Mouse (Mus musculus) thymus, adult 2 months (tissue): Measurements from ENCODE around the gene Mcm2.

ENCODE experiments used
- CTCF ChIP-seq: fragments of 200-500 bp; IDR thresholded peaks from 2 replicates; pipeline ENCODE4 v1.5.1; 2012; ENCODE audit warnings: mild to moderate bottlenecking, control low read depth, low read length, moderate library complexity, borderline replicate concordance; ENCODE audit not compliant: control insufficient read depth, poor library complexity, insufficient read depth; ENCODE audit errors: extremely low read depth
- POLR2A ChIP-seq: fragments of 200-500 bp; IDR thresholded peaks from 2 replicates; pipeline ENCODE4 v1.6.1; 2012; ENCODE audit warnings: mild to moderate bottlenecking, low read length, control low read depth, moderate library complexity; ENCODE audit not compliant: control insufficient read depth, poor library complexity, insufficient read depth; ENCODE audit errors: extremely low read depth

GRCm38 (mm10) chr6:88934816-88935215 is 36.2 kb upstream of the Mcm2 start:
- TF ChIP-seq CTCF (no peak), POLR2A (no peak)
